Mouse (Mus musculus): ENCODE data around the gene Sart1. TPM values are rescaled to one million over a fixed set of nuclear protein-coding genes. Genes with fewer than 3 reads are reported as not detected.

Gene Sart1
- 10 to 100 TPM; 40.1 to 50.3 TPM for total RNA-seq (2021)
- long read RNA-seq, experiment 1, full-length matches to known transcripts: 53 of 63 reads
- long read RNA-seq, experiment 1, partial matches to known transcripts: 4 of 63 reads
- long read RNA-seq, experiment 1, other reads (novel, unspliced or antisense): 6 of 63 reads
- long read RNA-seq, experiment 2, full-length matches to known transcripts: 70 of 81 reads
- long read RNA-seq, experiment 2, partial matches to known transcripts: 8 of 81 reads
- long read RNA-seq, experiment 2, other reads (novel, unspliced or antisense): 3 of 81 reads

- H3K27ac ChIP-seq: peak within 1 kb of the TSS; percentile 94
- intact Hi-C loops (cut with DNase I): loop anchor here (1.0 kb wide), 1 partner anchor 22 kb away; the partner anchor contains the start of gene Eif1ad
- peak within 1 kb of the TSS; percentile 86 for H3K4me3 ChIP-seq
- peak; percentile 98 for DNase-seq
- TF ChIP-seq CTCF (IDR thresholded peaks at IDR 0.05): no peak
These were observed at the start of gene Sart1 for GRCm38 (mm10) chr19:5388588-5389242. TSS of gene Sart1 (minus strand) at chr19:5388703.

- Histone ChIP-seq H3K4me3 (no peak overlapping the region), H3K27ac (peak overlapping the region; percentile 75)
- TF ChIP-seq CTCF (IDR thresholded peaks at IDR 0.05): no peak
- no peak for DNase-seq
- intact Hi-C loops (cut with DNase I): no loop called here
These were observed 45.4 kb upstream of the Sart1 start for GRCm38 (mm10) chr19:5433951-5434350.

GRCm38 (mm10) chr19:5432992-5433852 is 44.7 kb upstream of the Sart1 start:
- intact Hi-C loops (cut with DNase I): no loop called here
- Histone ChIP-seq H3K27ac (peak overlapping the region; percentile 75), H3K4me3 (peak overlapping the region; percentile 66)
- peak; percentile 64 for DNase-seq
- peak; percentile 56 for TF ChIP-seq CTCF (IDR thresholded peaks at IDR 0.05)

GRCm38 (mm10) chr19:5431911-5432464 is 43.5 kb upstream of the Sart1 start:
- TF ChIP-seq CTCF (IDR thresholded peaks at IDR 0.05): no peak
- peak overlapping the region; percentile 71 for H3K27ac ChIP-seq
- intact Hi-C loops (cut with DNase I): no loop called here
- DNase-seq: peak; percentile 59
- H3K4me3 ChIP-seq: no peak overlapping the region

GRCm38 (mm10) chr19:5430408-5430807 is 41.9 kb upstream of the Sart1 start:
- Histone ChIP-seq H3K4me3 (no peak overlapping the region), H3K27ac (peak overlapping the region; percentile 52)
- DNase-seq: no peak
- intact Hi-C loops (cut with DNase I): no loop called here
- TF ChIP-seq CTCF (IDR thresholded peaks at IDR 0.05): no peak

- no peak overlapping the region for H3K4me3 ChIP-seq
- DNase-seq: peak; percentile 94
- peak overlapping the region; percentile 52 for H3K27ac ChIP-seq
- intact Hi-C loops (cut with DNase I): no loop called here
- TF ChIP-seq CTCF (IDR thresholded peaks at IDR 0.05): no peak
These were observed 41.3 kb upstream of the Sart1 start for GRCm38 (mm10) chr19:5429806-5430205.

- no peak for DNase-seq
- no peak for TF ChIP-seq CTCF (IDR thresholded peaks at IDR 0.05)
- Histone ChIP-seq H3K4me3 (no peak overlapping the region), H3K27ac (peak overlapping the region; percentile 52)
- intact Hi-C loops (cut with DNase I): no loop called here
These were observed 40.7 kb upstream of the Sart1 start for GRCm38 (mm10) chr19:5429219-5429618.

GRCm38 (mm10) chr19:5428083-5428482 is 39.6 kb upstream of the Sart1 start:
- no peak for DNase-seq
- peak overlapping the region; percentile 66 for H3K27ac ChIP-seq
- no peak overlapping the region for H3K4me3 ChIP-seq
- TF ChIP-seq CTCF (IDR thresholded peaks at IDR 0.05): peak; percentile 68
- intact Hi-C loops (cut with DNase I): no loop called here

GRCm38 (mm10) chr19:5426640-5427290 is 38.3 kb upstream of the Sart1 start:
- intact Hi-C loops (cut with DNase I): no loop called here
- TF ChIP-seq CTCF (IDR thresholded peaks at IDR 0.05): no peak
- DNase-seq: no peak
- Histone ChIP-seq H3K4me3 (peak overlapping the region; percentile 99), H3K27ac (peak overlapping the region; percentile 98)

GRCm38 (mm10) chr19:5425906-5426565 is 37.5 kb upstream of the Sart1 start:
- TF ChIP-seq CTCF (IDR thresholded peaks at IDR 0.05): no peak
- peak overlapping the region; percentile 98 for H3K27ac ChIP-seq
- peak overlapping the region; percentile 99 for H3K4me3 ChIP-seq
- DNase-seq: peak; percentile 51
- intact Hi-C loops (cut with DNase I): loop anchor here (2.0 kb wide), 2 partner anchors 17 to 63 kb away; partner anchors contain the start of gene Mus81
